Mouse (Mus musculus) heart, postnatal 0 days (tissue): Measurements from ENCODE around the gene Adi1. TPM values are rescaled to one million over a fixed set of nuclear protein-coding genes. Genes with fewer than 3 reads are reported as not detected.

ENCODE experiments used
- ATAC-seq: fragments of 200-750 bp; cut with Nextera tagmentation; 2 replicates; pipeline ENCODE4 v1.8.0; 2017; ENCODE audit warnings: low read depth, moderate number of reproducible peaks, moderate library complexity; ENCODE audit not compliant: insufficient read depth
- DNase-seq: peaks from one replicate; pipeline ENCODE4 v3.0.0-alpha.2; 2016; ENCODE audit warnings: low spot score
- H3K27ac ChIP-seq: fragments of 300-500 bp; sonication (generic); 2 replicates; pipeline ENCODE4 v1.5.1; 2014; ENCODE audit warnings: low read depth, mild to moderate bottlenecking
- H3K27me3 ChIP-seq: fragments of 300-500 bp; sonication (generic); 2 replicates; pipeline ENCODE4 v1.6.1; 2014; ENCODE audit warnings: low read length, mixed read lengths; ENCODE audit not compliant: control insufficient read depth, insufficient read depth
- H3K36me3 ChIP-seq: fragments of 300-500 bp; sonication (generic); replicated peaks from 2 replicates; pipeline ENCODE4 v1.6.1; 2014; ENCODE audit warnings: low read length, mixed read lengths; ENCODE audit not compliant: control insufficient read depth, insufficient read depth
- H3K4me1 ChIP-seq: fragments of 300-500 bp; sonication (generic); 2 replicates; pipeline ENCODE4 v1.6.1; 2014; ENCODE audit warnings: antibody characterized with exemption; ENCODE audit not compliant: control insufficient read depth, insufficient read depth
- H3K4me2 ChIP-seq: fragments of 300-500 bp; sonication (generic); 2 replicates; pipeline ENCODE4 v1.6.1; 2014; ENCODE audit warnings: low read depth, mild to moderate bottlenecking, low read length, moderate library complexity
- H3K4me3 ChIP-seq: fragments of 300-500 bp; sonication (generic); 2 replicates; pipeline ENCODE4 v1.5.1; 2014; ENCODE audit warnings: low read depth, low read length
- H3K9ac ChIP-seq: fragments of 300-500 bp; sonication (generic); replicated peaks from 2 replicates; pipeline ENCODE4 v1.6.1; 2014; ENCODE audit warnings: low read depth, low read length, mixed read lengths
- H3K9me3 ChIP-seq: fragments of 300-500 bp; sonication (generic); replicated peaks from 2 replicates; pipeline ENCODE4 v1.6.1; 2016; ENCODE audit warnings: low read length; ENCODE audit not compliant: control insufficient read depth
- CTCF ChIP-seq: IDR thresholded peaks from 2 replicates; pipeline ENCODE4 v1.5.1; 2016; ENCODE audit warnings: antibody characterized with exemption, control low read depth, low read depth
- EP300 ChIP-seq: IDR thresholded peaks from 2 replicates; pipeline ENCODE4 v1.6.1; 2016; ENCODE audit warnings: antibody characterized with exemption, low read depth
- WGBS: fragments of 180-500 bp; shearing (Covaris S2); extraction: QIAGEN DNeasy Blood & Tissue Kit; methylation state at CpG from one replicate; pipeline ENCODE4 v1.1.7; 2014; 5-methylcytosine and 5-hydroxymethylcytosine counted together
- polyA plus RNA-seq: library from polyadenylated mRNA; unstranded; fragments of >200 nt; fragmentation: Nextera tagmentation; extraction: Ambion mirVana; gene quantifications from 2 replicates; pipeline ENCODE4 v1.2.1, GENCODE M21; 2015
- total RNA-seq: library from RNA; depleted of rRNA; stranded (reverse); fragments of >200 nt; gene quantifications from 2 replicates; pipeline ENCODE4 v1.2.3, GENCODE M21; 2014; ENCODE audit warnings: low replicate concordance

Adi1 gene
- total and polyA plus RNA-seq, 2 experiments from 2014 or later, result 15.8 to 37.0 TPM

DNA sequence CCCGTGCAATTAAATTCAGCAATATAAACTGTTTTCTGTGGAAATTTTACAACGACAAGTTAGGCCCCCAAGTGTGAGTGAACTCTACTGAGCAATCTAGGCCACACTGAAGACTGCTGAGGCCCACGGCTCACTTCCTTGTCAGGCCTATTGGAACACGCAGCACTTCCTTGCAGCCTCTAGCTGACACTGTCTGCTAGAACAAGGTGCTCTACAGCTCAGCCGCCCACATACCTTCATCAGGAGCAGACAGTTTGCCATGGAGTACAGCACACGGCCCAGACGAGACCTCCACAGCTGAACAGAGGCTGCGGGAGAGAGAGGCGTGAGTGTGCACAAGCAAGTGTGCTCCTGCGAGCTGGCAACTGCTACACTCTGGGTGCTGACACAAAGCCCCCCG lies 26.3 kb downstream of the Adi1 start:
- no peak for ATAC-seq
- H3K4me2 ChIP-seq, result no peak overlapping the region
- no peak overlapping the region for H3K4me3 ChIP-seq
- no peaks in the 10 kb centered on the region for H3K9me3 ChIP-seq
- H3K27ac ChIP-seq, result no peak overlapping the region
- TF ChIP-seq EP300 (no peak), CTCF (no peak)
- H3K36me3 ChIP-seq, result peaks cover 15% of the 10 kb centered on the region
- no peaks in the 10 kb centered on the region for H3K27me3 ChIP-seq
- no peaks in the 10 kb centered on the region; the same call in 1 of the 2 replicates for H3K4me1 ChIP-seq
- H3K9ac ChIP-seq, result no peak overlapping the region
- DNase-seq, result no peak
- 89% methylated on average over 11 of the region's 11 CpGs for WGBS

GRCm38 (mm10) chr12:28704381-28704780 lies 29.4 kb downstream of the Adi1 start:
- 62% methylated on average over 12 of the region's 12 CpGs for WGBS

DNA sequence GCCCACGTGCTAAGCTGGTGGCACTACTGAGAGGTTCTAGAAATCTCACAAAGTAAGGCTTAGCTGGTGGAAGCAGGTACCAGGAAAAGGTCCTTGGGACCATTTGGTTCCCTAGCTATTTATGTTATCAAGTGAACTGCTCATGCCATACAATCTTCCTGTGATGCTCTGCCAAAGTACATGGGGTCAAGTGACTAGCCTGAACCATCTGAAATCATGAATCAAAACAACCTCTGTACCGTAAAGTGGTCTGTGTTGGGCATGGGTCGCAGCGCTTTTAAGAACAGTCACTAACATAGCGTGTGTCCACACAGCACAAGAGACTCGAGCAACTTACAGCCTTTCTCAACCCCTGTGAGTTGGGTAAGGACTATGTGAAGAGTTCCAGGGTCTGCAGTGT lies 30.2 kb downstream of the Adi1 start:
- no peak overlapping the region for H3K27ac ChIP-seq
- H3K27me3 ChIP-seq, result no peaks in the 10 kb centered on the region
- peaks cover 22% of the 10 kb centered on the region for H3K36me3 ChIP-seq
- no peak overlapping the region for H3K4me2 ChIP-seq
- H3K9me3 ChIP-seq, result no peaks in the 10 kb centered on the region
- H3K4me1 ChIP-seq, result no peaks in the 10 kb centered on the region; the same call in 1 of the 2 replicates
- DNase-seq (no peak), ATAC-seq (no peak)
- WGBS, result 79% methylated on average over 6 of the region's 6 CpGs
- no peak for TF ChIP-seq CTCF
- no peak for TF ChIP-seq EP300
- H3K9ac ChIP-seq, result no peak overlapping the region
- H3K4me3 ChIP-seq, result no peak overlapping the region

More at GRCm38 (mm10) chr12:28704381-28704780, 29.4 kb downstream of the Adi1 start:
- Histone ChIP-seq H3K9me3 (no peaks in the 10 kb centered on the region), H3K4me2 (no peak overlapping the region), H3K4me1 (no peaks in the 10 kb centered on the region; the same call in 1 of the 2 replicates), H3K9ac (no peak overlapping the region), H3K27me3 (no peaks in the 10 kb centered on the region), H3K36me3 (peaks cover 14% of the 10 kb centered on the region; the same call in 1 of the 2 replicates), H3K27ac (no peak overlapping the region), H3K4me3 (no peak overlapping the region)
- DNase-seq (no peak), ATAC-seq (no peak)
- no peak for TF ChIP-seq CTCF
- no peak for TF ChIP-seq EP300

- ATAC-seq, result no peak
- Histone ChIP-seq H3K4me1 (no peaks in the 10 kb centered on the region), H3K4me3 (no peak overlapping the region), H3K9me3 (no peaks in the 10 kb centered on the region), H3K27me3 (no peaks in the 10 kb centered on the region), H3K9ac (no peak overlapping the region), H3K36me3 (peaks cover 47% of the 10 kb centered on the region), H3K27ac (no peak overlapping the region), H3K4me2 (no peak overlapping the region)
- 81% methylated on average over 4 of the region's 4 CpGs for WGBS
- TF ChIP-seq CTCF, result no peak
- TF ChIP-seq EP300, result no peak
- DNase-seq, result no peak
Observed at GRCm38 (mm10) chr12:28708154-28708553, 33.1 kb downstream of the Adi1 start.

DNA sequence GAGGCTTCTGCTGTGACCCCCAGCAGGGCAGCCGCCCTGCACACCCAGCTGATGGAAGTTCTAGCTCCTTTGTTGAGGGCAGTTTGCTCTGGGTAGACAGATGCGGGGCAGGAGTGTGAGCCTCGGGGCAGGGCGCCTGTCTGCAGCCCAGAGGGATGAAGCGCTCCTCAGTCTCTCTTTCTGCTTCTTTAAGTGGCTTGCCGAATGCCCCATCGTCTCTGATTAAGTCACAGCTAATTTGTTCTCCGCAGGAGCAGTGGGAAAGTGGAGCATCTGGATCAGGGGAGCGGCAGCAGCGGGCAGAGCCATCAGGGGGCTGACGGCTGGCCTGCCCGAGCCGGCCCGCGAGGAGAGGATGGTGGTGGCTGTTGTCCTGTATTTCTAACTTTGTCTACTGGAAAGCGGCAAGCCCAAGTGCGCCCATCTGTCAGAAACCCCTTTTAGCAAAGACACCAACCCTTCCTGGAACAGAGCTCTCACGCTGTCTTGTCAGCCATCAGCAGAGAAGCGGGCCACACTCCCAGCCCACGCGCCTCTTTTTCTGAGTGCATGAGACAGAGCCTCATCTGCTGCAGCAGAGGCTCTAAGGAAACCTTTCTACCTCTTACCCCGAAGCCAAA lies 35.6 kb downstream of the Adi1 start:
- peaks cover 61% of the 10 kb centered on the region for H3K36me3 ChIP-seq

More for the DNA sequence above, 35.6 kb downstream of the Adi1 start:
- Histone ChIP-seq H3K27ac (no peak overlapping the region), H3K9ac (no peak overlapping the region), H3K9me3 (no peaks in the 10 kb centered on the region), H3K4me3 (no peak overlapping the region), H3K27me3 (no peaks in the 10 kb centered on the region), H3K4me2 (no peak overlapping the region), H3K4me1 (no peaks in the 10 kb centered on the region)
- no peak for TF ChIP-seq CTCF
- no peak for TF ChIP-seq EP300
- WGBS, result 81% methylated on average over 22 of the region's 22 CpGs
- no peak for ATAC-seq
- no peak for DNase-seq
